Mouse (Mus musculus): ENCODE data around the gene Mcu.

Gene Mcu

GRCm38 (mm10) chr10:59613276-59613675 is 3.2 kb downstream of the Mcu start:
- DNase-seq (ENCODE audit: low read depth, low spot score): no peak

DNA sequence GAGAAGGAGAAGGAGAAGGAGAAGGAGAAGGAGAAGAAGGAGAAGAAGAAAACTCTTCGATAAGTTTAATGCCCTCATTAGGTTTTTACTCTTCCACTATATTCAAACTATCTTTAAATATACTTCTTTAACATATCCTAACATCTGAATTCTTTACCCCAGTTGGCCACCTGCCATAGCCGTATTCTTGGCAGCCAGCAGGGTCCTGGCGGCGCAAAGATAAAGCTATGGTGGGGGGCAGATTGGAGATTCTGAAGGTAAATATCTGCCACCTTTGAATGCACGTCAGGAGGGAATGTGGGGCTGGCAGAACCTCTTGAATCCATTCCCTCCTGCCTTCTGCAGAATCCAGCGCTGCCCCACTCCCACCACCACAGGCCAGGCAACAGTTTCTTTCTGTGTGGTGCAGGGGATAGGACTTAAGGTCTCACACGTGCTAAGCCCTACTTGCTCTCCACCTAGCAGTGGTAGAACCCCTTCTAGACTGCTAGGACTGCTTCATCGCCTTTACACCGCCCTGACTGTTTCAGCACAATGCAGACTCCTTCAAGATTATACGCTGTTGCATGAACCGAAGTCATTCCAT is 11.5 kb downstream of the Mcu start:
- DNase-seq (ENCODE audit: low read depth, low spot score): no peak

GRCm38 (mm10) chr10:59603843-59604242 is 12.6 kb downstream of the Mcu start:
- no peak for DNase-seq (ENCODE audit: low read depth, low spot score)

DNA sequence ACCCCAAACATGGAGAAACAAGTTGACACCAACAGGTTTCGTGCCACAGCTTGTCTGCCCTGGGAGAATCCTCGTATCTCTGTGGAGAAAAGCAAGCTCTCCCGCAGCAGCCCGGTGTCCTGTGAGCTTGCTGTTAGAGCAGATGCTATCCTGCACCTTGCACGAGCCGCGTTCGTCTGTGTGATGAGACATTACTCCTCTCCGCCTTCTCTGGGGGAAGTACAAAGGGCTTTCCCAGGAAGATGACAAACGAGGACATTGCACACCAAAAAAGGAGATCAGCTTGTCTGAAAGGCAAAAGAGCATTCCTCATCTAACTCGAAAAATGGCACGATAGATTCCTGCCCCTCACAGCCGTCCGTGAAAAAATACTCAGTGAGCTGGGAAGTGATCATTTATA is 13.6 kb downstream of the Mcu start:
- peak; percentile 88 for DNase-seq (ENCODE audit: low read depth, low spot score)

DNA sequence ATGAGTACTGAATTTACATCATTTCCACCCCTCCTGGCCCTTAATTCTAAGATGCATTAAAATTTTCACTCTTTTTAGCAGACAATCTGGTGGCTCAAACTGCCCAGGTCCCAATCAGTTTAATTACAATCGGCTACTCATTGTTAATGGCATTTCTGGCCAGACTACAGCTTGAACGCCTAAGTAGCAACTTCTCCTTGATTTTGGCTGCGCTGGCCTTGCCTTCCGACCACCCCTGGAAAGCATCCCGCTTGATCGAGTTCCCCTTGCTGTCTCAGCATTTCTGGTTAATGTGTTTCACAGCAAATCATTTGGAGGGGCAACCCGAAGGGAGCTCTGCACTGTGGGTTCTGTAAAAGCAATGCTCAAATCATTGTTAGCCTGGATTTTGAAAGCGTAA is 14.4 kb downstream of the Mcu start:
- no peak for DNase-seq (ENCODE audit: low read depth, low spot score)

DNA sequence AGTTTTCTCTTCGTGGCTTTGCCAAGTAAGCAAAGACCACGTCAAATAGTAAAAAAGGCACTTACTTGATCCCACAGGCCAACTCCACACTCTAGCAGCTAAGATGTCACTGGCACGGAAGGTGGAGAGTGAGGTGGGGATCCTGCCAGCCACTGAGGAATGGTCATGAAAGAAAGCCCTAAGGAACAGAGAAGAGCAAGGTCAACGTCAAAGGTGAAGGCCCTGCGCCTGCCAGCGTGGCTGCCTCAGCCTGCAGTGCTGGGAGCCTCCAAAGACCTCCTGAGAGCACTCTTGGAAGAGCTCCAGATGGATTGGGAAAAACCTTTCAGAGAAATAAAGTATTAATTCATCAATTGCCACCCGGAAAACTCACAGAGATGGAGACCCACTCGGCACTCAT is 16.0 kb downstream of the Mcu start:
- DNase-seq (ENCODE audit: low read depth, low spot score): no peak

- peak; percentile 98 for DNase-seq (ENCODE audit: low read depth, low spot score)
These were observed 22.5 kb downstream of the Mcu start for GRCm38 (mm10) chr10:59593826-59594570.

- peak; percentile 75 for DNase-seq (ENCODE audit: low read depth, low spot score)
These were observed 25.9 kb downstream of the Mcu start for GRCm38 (mm10) chr10:59590606-59591005.

DNA sequence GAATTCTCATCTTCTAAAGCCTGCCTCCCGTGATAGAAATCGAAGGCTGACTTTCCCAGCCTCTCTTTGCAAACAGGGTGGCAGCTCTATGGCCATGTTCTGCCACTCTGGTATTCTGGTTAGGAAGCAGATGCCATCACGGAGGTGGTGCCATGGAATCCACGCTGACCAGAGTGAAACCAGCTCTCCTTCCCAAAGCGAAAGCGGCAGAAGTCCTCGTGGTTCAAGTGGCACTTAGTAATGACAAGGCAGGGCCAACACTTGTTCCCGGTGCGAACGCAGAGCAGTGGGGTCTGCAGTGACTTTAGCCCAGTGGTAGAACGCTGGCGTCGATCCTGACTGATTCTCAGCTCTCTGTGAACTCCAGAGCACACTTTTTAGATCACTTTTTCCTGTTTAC is 26.6 kb downstream of the Mcu start:
- DNase-seq (ENCODE audit: low read depth, low spot score): no peak

- DNase-seq (ENCODE audit: low read depth, low spot score): no peak
These were observed 27.1 kb downstream of the Mcu start for GRCm38 (mm10) chr10:59589420-59589819.

DNA sequence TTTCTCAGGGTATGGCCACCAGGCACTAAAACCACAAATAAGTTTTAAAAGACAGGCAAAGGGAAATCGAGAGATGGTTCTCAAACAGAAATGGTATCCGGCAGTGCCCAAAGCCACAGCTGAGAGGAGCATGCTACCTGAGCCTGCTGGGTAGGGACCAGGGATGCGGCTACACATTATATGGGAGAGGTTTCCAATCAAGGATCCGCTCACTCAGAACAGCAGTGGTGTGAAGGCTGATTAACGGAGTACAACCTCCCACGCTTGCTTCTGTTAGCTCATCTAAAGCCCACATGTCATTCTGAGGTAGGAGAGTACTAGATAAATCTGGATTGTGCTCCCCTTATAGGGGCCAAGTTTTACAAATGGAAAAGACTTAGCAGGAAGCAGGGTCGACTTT is 28.4 kb downstream of the Mcu start:
- peak; percentile 75 for DNase-seq (ENCODE audit: low read depth, low spot score)

GRCm38 (mm10) chr10:59586821-59587220 is 29.7 kb downstream of the Mcu start:
- no peak for DNase-seq (ENCODE audit: low read depth, low spot score)

GRCm38 (mm10) chr10:59585621-59586020 is 30.9 kb downstream of the Mcu start:
- DNase-seq (ENCODE audit: low read depth, low spot score): no peak

- DNase-seq (ENCODE audit: low read depth, low spot score): no peak
These were observed 34.5 kb downstream of the Mcu start for GRCm38 (mm10) chr10:59581826-59582543.

DNA sequence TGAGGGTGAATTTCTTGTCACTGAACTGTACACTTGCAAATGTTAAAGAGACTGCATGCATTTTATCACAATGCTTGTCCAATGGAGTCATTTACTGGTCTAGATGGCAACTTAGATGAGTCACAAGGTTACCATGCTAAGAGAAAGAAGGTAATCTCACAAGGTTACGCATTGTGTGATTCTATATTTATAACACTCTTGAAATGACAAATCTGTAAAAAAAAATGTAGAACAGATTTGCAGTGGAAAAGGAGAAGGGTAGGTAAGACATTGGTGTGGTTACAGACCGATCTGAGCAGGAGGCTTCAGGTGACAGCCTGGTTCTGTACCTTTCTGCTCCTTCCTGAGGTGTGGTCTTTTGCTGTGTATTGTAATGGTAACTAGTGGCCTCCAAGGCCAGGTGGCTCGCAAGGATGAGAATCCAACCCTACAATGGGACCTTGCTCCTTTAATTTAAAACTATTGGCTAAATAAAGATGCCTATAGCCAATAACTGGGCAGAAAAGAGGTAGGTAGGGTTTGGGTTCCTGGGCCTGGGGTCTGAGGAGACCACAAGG is 35.8 kb downstream of the Mcu start:
- DNase-seq (ENCODE audit: low read depth, low spot score): no peak

DNA sequence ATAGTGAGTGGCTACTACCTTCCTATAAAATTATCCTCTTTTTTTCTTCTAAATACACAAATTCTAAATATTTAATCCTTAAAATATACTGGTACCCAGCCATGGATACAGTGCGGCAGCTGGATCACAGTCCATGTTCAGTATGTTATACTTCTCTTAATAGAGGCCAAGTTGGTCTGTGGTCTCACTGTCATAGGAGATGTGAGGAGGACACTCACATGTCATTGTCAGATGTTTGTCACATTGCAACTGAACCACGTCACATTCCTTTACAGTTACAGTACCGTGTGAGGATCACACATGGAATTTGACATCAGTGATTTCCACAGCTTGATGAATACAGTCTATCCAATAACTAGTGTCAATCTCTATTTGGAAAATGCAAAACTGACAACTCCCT is 36.8 kb downstream of the Mcu start:
- DNase-seq (ENCODE audit: low read depth, low spot score): no peak

- DNase-seq (ENCODE audit: low read depth, low spot score): peak; percentile 74
These were observed 38.4 kb downstream of the Mcu start for GRCm38 (mm10) chr10:59577871-59578801.

- peak; percentile 29 for DNase-seq (ENCODE audit: low read depth, low spot score)
These were observed 40.2 kb downstream of the Mcu start for GRCm38 (mm10) chr10:59576305-59576704.

GRCm38 (mm10) chr10:59571964-59572363 is 44.5 kb downstream of the Mcu start:
- no peak for DNase-seq (ENCODE audit: low read depth, low spot score)

GRCm38 (mm10) chr10:59571273-59571672 is 45.2 kb downstream of the Mcu start:
- no peak for DNase-seq (ENCODE audit: low read depth, low spot score)

DNA sequence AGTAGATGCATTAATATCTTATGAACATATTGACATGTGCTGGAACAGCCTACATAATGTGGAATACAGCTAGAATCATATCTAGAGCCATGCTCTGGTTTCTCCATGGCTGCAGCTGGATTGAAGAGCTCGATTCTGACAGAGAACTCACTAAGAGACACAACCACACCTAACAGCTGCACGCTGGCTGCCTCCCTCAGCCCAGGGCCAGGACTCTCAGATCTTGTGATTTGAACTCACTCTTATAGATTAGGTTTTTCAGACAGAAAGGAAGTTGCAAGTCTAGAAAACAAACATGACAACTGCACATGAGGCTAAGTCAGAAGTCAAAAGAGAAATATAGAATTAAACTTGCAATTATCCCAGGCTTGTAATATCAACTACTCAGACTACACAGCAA is 45.7 kb downstream of the Mcu start:
- no peak for DNase-seq (ENCODE audit: low read depth, low spot score)

Data from brain, adult 2 months (tissue).